Mouse (Mus musculus) CD8-positive naive resting alpha-beta T cell, adult 2 months (primary cell): ENCODE data around the gene Cst9.
A peak's percentile ranks its signal among the peaks of the same experiment; 100 is the strongest.

ENCODE experiments used
- DNase-seq, 2 experiments: peaks; one replicate each; pipeline ENCODE4 v3.0.0; 2022; ENCODE audit warnings: low read depth in 2 of 2, low spot score in 2 of 2

Cst9 gene

GRCm38 (mm10) chr2:148875335-148875811, 40.4 kb downstream of the Cst9 start, which contains the start of gene Cst3:
Gene Cst3, minus strand, starts transcription at chr2:148875692.
- DNase-seq: peak; percentile 76 to 80

- DNase-seq: no peak
Observed at GRCm38 (mm10) chr2:148877016-148877770, 42.2 kb downstream of the Cst9 start.

GRCm38 (mm10) chr2:148878641-148879130, 43.7 kb downstream of the Cst9 start:
- no peak for DNase-seq

- no peak for DNase-seq
Observed at GRCm38 (mm10) chr2:148879199-148879598, 44.3 kb downstream of the Cst9 start.

- DNase-seq: no peak
Observed at GRCm38 (mm10) chr2:148884738-148885137, 49.8 kb downstream of the Cst9 start.
